Mouse (Mus musculus) lung, postnatal 4 days (tissue): Measurements from ENCODE around the gene Coro1a.
"Not testable (repeated sequence)": the region's sequence is repeated elsewhere in the genome, so short reads cannot be mapped to it uniquely, and the experiment has no call there.

Experiments
- DNase-seq, 2 experiments: peaks; one replicate each; pipeline ENCODE4 v3.0.0; 2021

The Coro1a gene

DNA sequence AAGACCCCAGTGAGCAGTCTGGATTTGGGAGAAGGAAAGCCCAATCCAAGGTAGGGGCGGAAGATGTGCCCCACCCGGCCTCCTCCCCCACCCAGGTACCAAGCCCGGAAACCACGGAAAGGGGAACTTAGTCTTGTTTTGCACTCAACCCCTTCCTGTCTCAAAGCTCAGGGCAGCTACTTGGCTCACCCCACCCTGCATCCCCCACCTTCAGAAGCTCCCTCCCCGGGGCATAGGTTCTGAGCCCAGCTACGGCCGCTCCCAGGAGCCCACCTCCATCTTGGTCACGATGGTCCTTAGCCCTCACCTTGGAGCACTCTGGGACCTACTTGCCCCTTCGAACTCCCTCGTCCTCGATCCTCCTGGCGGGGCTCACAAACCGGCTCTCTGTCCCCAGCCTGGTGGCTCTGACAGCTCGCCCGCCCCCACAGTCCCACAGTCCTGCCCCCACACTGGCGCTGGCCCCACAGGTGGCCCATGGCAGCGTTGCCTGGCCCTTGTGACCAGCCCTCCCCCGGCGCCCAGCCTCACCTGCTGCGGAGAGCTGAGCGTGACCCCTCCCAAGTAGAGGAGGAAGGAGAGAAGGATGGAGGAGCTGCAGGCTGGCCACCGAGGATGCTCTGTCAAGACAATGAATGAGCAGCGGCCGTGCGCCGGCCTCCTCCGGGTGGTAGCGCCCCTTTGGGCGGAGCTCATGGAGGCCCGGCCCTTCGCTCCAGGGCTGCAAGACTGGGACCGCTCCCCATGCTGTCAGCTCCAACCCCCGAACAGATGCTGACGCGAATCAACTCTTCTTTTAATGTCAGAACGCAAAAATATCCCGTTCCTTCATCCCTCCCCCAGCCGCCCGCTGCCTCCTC, 3.2 kb downstream of the Coro1a start:
- peak; percentile 86 to 87 for DNase-seq

GRCm38 (mm10) chr7:126703757-126704077, 3.9 kb downstream of the Coro1a start:
- peak in 1 of 2 experiments; percentile 38 for DNase-seq

GRCm38 (mm10) chr7:126702861-126703756, 4.5 kb downstream of the Coro1a start:
- peak; percentile 37 to 42 for DNase-seq

GRCm38 (mm10) chr7:126702358-126702757, 5.2 kb downstream of the Coro1a start:
- DNase-seq: peak; percentile 52

- DNase-seq: peak in 1 of 2 experiments; percentile 40
These were observed 5.8 kb downstream of the Coro1a start for GRCm38 (mm10) chr7:126701559-126702357.

- peak; percentile 87 to 93 for DNase-seq
These were observed 6.5 kb downstream of the Coro1a start for GRCm38 (mm10) chr7:126701070-126701469.

- DNase-seq: no peak
These were observed 7.2 kb downstream of the Coro1a start for GRCm38 (mm10) chr7:126700063-126701015.

DNA sequence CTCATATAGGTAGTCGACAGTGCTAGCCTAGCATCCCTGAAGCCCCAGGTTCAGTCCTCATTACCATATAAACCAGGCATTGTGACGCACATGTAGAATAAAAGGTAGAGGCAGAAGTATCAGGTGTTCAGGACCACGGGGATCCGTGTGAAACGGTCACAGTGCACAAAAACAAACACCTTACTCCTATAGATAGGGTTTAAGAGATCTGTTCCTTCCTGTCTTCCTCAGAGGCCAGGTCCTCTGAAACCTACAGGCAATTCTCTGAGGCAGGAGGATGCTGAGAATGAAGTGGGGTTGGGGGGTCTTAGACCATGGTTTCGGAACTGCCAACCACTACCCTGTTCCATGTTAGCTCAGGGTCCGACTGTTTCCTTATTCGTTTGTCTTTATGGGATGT, 9.7 kb downstream of the Coro1a start:
- no peak for DNase-seq

DNA sequence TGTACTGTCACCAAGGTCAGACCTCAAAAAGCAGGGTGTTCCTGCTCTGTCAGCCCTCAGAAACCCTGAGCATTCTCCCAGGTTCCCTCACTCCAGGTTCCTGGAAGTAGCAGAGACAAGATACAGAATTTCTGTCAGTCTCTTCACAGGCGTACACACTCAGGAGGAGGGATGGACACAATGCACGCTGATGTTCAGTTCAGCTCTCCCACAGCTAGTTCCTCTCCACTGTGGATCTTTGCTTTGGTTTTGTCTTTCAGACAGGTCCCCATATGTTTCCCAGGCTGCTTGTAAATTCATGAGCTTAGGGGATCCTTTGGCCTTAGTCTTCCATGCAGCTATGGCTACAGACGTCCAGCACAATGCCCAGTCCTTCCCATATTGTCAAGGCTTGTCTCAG, 10.7 kb downstream of the Coro1a start:
- no peak for DNase-seq

DNA sequence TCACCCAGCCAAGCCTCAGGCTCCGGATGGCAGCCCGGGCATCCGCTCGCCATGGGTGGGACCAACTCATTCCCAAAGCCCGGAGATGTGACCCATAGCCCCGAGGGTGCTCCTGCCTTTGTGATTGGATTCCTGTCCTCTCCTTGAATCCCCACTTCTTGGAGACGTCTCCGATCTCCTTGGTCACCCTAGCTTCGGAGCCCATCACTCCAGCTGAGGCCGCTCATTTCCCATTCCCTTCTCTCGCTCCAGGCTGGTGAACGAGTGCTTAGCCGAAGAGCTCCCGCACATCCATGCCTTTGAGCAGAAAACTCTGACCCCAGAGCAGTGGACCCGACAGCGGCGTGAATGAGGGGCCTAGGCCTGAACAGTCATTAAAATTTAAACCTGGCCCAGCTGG, 11.3 kb downstream of the Coro1a start:
- no peak for DNase-seq

- DNase-seq: peak; percentile 96 to 98
These were observed 11.9 kb downstream of the Coro1a start, which contains the start of gene Slx1b for GRCm38 (mm10) chr7:126695631-126696207. Slx1b (minus strand) TSS chr7:126695784.

DNA sequence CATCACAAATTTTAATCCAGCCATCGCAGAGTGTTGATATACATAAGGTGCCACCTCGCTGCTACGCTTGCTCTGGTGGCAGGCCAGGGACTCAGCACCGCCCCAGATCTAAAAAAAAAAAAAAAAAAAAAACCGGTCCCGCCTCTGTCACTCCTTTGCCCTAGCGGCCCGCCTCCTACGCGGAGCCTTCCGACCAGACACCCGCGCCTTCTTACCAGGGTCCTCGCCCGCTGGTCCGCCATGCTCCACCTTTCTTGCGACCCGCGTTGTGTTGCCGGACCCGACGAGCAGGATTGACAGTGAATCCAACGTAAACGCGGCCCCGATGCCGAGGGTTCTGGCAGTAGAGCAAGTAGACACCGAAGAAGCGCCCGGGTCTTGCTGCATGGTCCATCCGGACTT, 12.4 kb downstream of the Coro1a start, which contains the start of gene Bola2:
Gene Bola2, plus strand, starts transcription at position 192 of the 402 bp plus-strand sequence.
- DNase-seq: peak; percentile 79 to 87

- no peak for DNase-seq
These were observed 13.0 kb downstream of the Coro1a start for GRCm38 (mm10) chr7:126694441-126695051.

DNA sequence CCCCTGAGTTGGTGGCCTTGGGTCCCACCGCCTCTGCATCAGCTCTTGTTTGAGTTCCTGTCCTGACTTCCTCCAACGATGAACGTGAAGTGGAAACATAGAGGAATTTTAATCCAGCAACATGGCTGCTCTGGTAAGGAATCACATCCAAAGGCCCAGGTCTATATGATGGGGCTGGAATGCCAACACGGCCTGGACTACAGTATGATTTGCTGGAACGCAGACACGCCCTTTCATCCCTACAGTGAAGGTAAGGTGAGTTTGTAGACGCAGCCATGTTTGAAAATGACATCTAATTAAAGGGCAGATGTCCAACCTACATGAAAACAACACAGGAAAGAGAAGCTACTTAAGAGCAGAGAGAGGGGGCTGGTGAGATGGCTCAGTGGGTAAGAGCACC, 13.8 kb downstream of the Coro1a start:
- DNase-seq: no peak

GRCm38 (mm10) chr7:126693256-126693655, 14.3 kb downstream of the Coro1a start:
- peak; percentile 80 to 90 for DNase-seq

DNA sequence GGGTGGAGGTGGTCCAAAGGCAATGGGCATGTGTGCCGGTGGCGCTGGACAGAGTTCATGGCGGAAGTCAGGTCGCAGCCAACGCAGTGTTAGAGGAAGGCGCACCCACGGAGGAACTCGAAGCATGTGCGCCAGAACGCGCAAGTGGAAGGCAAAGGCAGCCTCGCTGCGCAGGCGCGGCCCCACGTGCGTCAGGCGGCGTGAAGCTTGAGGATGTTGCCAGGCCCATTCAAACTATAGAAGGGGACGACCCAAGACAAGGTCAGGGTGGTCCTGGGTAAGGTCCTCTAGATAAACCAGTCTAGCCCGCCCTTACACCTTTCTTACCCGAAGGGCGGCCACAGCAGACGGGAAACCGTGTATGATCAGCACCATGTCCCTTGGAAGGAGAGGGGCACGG, 15.2 kb downstream of the Coro1a start:
- no peak for DNase-seq

- no peak for DNase-seq
These were observed 15.9 kb downstream of the Coro1a start for GRCm38 (mm10) chr7:126691676-126692075.

- no peak for DNase-seq
These were observed 16.9 kb downstream of the Coro1a start for GRCm38 (mm10) chr7:126690737-126691136.

DNA sequence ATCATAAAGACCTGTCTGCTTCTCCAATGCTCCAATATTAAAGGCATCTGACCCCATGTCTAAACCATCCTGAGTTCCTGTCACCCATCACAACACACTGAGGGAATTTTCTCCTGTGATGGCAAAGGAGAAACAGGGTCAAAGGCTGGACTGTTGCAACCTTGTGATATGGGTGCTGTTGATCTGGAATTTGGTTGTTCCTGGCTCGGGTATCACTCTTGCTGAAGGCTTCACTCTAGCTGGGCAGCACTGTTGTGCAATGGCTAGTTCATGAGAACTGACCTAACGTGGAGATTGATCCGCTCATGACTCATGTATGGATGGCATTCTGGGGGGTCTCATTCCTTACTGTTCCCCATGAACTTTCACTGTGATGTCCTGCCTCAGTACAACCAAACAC, 18.6 kb downstream of the Coro1a start:
- DNase-seq: no peak

DNA sequence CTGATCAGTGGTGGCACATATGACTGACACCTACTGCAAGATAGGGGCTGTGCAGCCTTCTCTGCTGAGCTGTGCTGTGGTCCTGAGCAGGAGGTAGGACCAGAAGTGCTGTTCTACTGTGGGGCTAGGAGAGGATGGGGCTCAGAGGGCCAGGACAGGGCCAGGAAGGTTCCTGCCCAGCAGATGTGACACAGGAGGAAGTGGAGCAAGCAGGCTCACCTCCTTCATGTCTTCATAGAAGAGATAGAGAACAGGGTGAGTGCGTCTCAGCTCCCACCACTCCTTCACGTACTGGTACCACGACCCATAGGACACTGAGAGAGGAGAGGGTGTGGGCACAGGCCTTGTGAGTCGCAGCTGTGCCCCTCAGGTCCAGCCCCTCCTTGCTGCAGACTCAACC, 19.4 kb downstream of the Coro1a start:
- not testable (repeated sequence) for DNase-seq

DNA sequence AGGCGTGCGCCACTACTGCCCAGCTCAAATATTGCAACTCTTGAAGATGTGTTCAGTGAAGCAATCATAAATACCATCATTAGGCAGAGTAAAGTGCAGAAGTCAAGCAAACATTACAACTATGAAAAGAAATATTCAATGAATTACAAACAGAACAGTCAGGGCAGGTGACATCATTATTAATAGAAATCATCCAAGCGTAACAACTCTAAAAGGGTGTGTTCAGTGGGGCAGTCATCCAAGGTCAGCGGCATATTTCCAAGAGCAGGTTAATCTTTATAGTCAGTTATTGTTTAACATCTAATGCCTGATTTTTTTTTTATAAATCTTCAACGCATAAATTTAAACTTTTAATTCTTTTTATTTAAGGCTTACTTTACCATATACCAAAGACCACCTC, 26.4 kb downstream of the Coro1a start:
- no peak for DNase-seq
